Mouse (Mus musculus) forebrain, embryonic 10.5 days (tissue): Measurements from ENCODE around the gene Cib4. TPM values are rescaled to one million over a fixed set of nuclear protein-coding genes. Genes with fewer than 3 reads are reported as not detected.

Experiments
- DNase-seq: peaks from one replicate; pipeline ENCODE4 v3.0.0-alpha.2; 2017; ENCODE audit warnings: low spot score; ENCODE audit errors: extremely low spot score
- H3K27ac ChIP-seq: fragments of 300-500 bp; sonication (generic); 2 replicates; pipeline ENCODE4 v1.5.1; 2016; ENCODE audit warnings: mild to moderate bottlenecking
- H3K27me3 ChIP-seq: fragments of 300-500 bp; sonication (generic); 2 replicates; pipeline ENCODE4 v1.6.1; 2016; ENCODE audit warnings: mild to moderate bottlenecking; ENCODE audit not compliant: poor library complexity, severe bottlenecking
- H3K36me3 ChIP-seq: fragments of 300-500 bp; sonication (generic); replicated peaks from 2 replicates; pipeline ENCODE4 v1.6.1; 2016; ENCODE audit warnings: mild to moderate bottlenecking, moderate library complexity
- H3K4me1 ChIP-seq: fragments of 300-500 bp; sonication (generic); 2 replicates; pipeline ENCODE4 v1.6.1; 2016
- H3K4me3 ChIP-seq: fragments of 300-500 bp; sonication (generic); 2 replicates; pipeline ENCODE4 v1.5.1; 2016; ENCODE audit warnings: mild to moderate bottlenecking, moderate library complexity
- H3K9me3 ChIP-seq: fragments of 300-500 bp; sonication (generic); 2 replicates; pipeline ENCODE4 v1.6.1; 2016; ENCODE audit warnings: mild to moderate bottlenecking, moderate library complexity
- WGBS: fragments of 180-500 bp; shearing (Covaris S2); methylation state at CpG from one replicate; pipeline ENCODE4 v1.1.7; 2016; 5-methylcytosine and 5-hydroxymethylcytosine counted together
- polyA plus RNA-seq: library from polyadenylated mRNA; unstranded; fragments of >200 nt; fragmentation: Nextera tagmentation; extraction: Ambion mirVana; gene quantifications from 2 replicates; pipeline ENCODE4 v1.2.1, GENCODE M21; 2016

The Cib4 gene
- polyA plus RNA-seq, 1 experiment from 2014 or later: not detected

DNA sequence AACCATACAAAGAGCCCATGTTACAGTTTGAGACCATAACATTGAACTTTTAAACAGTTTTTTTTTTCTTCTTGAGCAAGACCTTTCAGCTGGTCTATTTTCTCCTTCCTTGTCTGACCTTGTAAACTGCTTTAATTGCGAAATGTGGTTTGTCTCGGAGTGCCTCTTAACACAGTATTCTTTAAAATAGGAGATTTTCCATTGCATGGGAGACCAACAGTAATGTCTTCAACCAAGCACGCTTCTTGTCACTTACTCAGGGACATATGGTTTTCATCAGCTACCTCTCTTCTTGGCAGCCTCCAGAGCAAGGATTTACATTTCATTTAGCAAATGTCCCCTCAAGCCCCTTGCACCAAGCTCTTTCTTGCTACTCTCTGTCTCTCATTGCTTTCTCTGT, 10.6 kb upstream of the Cib4 start:
- no peaks in the 10 kb centered on the region for H3K4me1 ChIP-seq
- no peaks in the 10 kb centered on the region for H3K27me3 ChIP-seq
- no peaks in the 10 kb centered on the region for H3K9me3 ChIP-seq
- H3K27ac ChIP-seq: no peak overlapping the region
- H3K4me3 ChIP-seq: no peak overlapping the region
- no peaks in the 10 kb centered on the region for H3K36me3 ChIP-seq
- 82% methylated on average over 3 of the region's 3 CpGs for WGBS
- no peak for DNase-seq

DNA sequence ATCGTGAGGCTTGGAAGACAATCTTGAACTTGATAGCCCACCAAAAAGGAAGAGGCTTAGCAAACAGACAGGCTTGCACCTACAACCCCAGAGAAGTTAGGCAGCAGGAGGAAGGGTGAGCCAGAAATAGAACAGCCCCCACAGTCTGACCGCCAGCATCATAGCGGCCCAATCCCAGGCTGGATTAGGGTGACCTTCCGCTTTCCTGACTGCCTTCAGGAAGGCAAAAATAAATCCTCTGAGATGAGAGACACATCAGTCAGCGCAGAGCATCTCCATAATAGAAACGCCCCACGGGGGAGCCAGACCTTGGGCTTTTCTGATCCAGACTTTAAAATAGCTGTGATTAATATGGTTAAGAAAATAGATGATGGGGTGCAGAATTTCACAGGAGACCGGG, 9.3 kb upstream of the Cib4 start:
- Histone ChIP-seq H3K4me3 (no peak overlapping the region), H3K27ac (no peak overlapping the region), H3K36me3 (no peaks in the 10 kb centered on the region), H3K4me1 (peaks cover 3% of the 10 kb centered on the region; the same call in 1 of the 2 replicates), H3K9me3 (no peaks in the 10 kb centered on the region), H3K27me3 (no peaks in the 10 kb centered on the region)
- 84% methylated on average over 8 of the region's 8 CpGs for WGBS
- DNase-seq: no peak

DNA sequence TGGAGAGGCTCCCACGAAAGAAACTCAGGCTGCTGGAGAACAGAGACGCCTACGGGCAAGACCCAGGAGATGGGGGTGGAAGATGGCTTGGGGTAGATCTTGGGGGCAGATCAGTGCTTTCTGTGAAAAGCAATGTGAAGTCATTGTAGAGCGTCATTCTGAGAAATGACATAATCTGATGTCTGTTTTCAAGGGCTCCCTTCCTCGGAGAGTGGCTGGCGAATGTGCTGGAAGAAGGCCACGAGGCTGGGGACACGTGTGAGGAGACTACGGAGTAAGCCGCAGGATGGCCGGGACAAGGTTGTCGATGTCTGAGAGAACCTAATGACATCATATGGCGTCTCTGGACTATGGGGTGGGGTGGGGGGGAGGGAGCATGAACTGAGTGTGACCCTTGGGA, 8.3 kb upstream of the Cib4 start:
- WGBS: 91% methylated on average over 13 of the region's 13 CpGs
- Histone ChIP-seq H3K27me3 (no peaks in the 10 kb centered on the region), H3K4me1 (peaks cover 3% of the 10 kb centered on the region; the same call in 1 of the 2 replicates), H3K9me3 (no peaks in the 10 kb centered on the region), H3K4me3 (no peak overlapping the region), H3K36me3 (no peaks in the 10 kb centered on the region), H3K27ac (no peak overlapping the region)
- no peak for DNase-seq

DNA sequence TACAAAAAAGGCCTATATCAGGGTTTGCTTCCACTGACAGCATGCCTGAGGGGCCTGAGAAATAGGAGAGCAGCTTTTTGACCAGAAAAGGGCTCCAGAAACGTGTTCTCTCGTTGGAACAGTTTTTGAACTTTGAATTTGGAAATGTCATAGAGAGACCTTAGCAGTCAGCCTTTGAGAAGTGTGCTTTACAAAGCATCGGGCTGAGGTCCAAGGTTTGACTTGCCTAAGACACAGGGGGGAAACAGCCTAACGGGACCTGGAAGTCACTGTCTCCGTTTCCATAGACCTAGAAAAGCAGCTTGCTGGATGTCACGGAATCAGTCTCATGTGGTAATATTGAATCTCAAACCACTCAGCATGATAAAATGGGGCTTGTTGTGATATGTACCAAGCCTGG, 6.4 kb upstream of the Cib4 start:
- Histone ChIP-seq H3K36me3 (no peaks in the 10 kb centered on the region), H3K27ac (no peak overlapping the region), H3K27me3 (no peaks in the 10 kb centered on the region), H3K9me3 (no peaks in the 10 kb centered on the region), H3K4me3 (no peak overlapping the region), H3K4me1 (peaks cover 5% of the 10 kb centered on the region; the same call in 1 of the 2 replicates)
- 92% methylated on average over 6 of the region's 6 CpGs for WGBS
- DNase-seq: no peak

DNA sequence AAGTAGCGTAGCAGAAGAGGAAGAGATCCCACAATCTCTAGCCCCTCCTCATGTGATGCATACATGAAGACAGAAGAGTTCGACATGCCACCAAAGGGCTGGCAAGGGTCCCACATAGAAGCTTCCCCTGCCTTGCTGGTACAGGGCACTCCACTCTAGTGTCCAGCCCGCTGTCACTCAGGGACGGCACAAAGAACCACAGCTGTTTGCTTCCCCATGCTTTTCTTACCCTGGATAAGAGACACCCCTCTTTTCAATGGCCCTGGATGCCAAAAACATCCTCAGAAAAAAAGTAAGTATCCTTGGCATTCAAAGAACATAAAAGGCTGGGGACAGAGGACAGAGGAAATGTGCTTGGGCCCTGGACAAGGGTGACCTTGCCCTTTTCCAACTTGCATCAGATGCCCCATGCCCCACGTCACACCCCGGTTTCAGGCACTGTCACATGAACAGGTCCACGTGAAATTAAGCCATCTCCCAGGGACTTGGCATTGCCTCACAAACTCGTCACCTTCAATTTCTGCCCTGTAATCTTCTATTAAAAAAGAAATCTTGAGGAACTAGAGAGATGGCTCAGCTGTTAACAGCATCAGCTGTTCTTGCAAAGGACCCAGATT, 5.5 kb upstream of the Cib4 start:
- H3K27me3 ChIP-seq: no peaks in the 10 kb centered on the region
- no peaks in the 10 kb centered on the region for H3K9me3 ChIP-seq
- H3K4me3 ChIP-seq: no peak overlapping the region
- peaks cover 5% of the 10 kb centered on the region; the same call in 1 of the 2 replicates for H3K4me1 ChIP-seq
- no peak for DNase-seq
- 86% methylated on average over 8 of the region's 8 CpGs for WGBS
- H3K27ac ChIP-seq: no peak overlapping the region
- no peaks in the 10 kb centered on the region for H3K36me3 ChIP-seq

DNA sequence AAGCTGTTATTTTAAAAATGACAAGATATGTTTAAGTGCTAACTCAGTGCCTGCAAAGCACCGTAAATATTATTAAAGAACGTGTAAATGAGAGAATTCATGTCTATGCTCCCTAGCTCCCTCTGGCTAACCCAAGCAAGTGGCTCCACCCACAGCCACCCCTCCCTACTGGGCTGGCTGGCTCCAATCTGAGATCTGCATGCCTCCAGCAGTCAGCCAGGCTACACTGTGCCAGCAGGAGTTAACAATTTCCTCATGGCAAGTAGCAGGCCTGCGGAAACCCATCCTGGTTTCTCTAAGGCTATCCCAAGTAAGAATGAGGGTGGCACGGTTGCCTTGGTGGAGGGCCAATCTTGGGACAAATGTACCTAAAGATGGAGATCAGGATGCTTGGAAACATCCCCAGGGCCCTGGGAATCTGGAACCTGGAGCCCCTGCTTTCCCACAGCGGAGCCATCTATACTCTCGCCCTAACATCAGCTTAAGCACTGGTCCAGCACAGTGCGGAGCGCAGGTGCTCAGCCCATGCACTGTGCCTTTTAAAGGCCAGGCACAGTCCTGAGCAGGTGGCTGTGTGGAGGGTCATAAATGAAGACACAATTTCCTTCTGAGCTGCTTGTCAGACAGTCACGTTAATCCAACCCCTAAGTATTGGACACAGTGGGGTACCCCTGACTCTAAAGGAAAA, 4.8 kb upstream of the Cib4 start:
- H3K27me3 ChIP-seq: no peaks in the 10 kb centered on the region
- WGBS: 66% methylated on average over 9 of the region's 9 CpGs
- no peaks in the 10 kb centered on the region for H3K9me3 ChIP-seq
- DNase-seq: no peak
- H3K36me3 ChIP-seq: no peaks in the 10 kb centered on the region
- no peak overlapping the region for H3K4me3 ChIP-seq
- H3K27ac ChIP-seq: no peak overlapping the region
- peaks cover 9% of the 10 kb centered on the region; the same call in 1 of the 2 replicates for H3K4me1 ChIP-seq

DNA sequence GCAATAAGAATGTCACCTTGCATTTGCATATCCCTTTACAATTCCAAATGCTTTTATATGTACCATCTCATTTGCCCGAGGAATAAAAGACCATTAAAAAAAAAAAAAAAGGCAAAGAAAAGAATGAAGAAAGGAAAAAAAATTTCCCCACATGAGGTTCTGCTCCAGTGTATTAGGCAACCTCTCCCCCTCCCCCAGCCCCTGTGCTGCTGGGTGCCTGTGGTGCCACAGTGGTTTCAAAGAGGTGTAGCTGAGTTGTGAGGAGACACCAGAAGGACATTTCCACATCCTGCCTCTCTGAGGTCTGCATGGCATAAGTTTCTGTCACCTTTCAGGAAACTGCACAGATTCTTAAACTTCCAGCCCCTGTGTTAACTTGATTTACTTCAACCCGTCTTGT, 3.0 kb upstream of the Cib4 start:
- Histone ChIP-seq H3K4me1 (peaks cover 9% of the 10 kb centered on the region; the same call in 1 of the 2 replicates), H3K9me3 (no peaks in the 10 kb centered on the region), H3K4me3 (no peak overlapping the region), H3K27me3 (no peaks in the 10 kb centered on the region), H3K27ac (no peak overlapping the region), H3K36me3 (no peaks in the 10 kb centered on the region)
- DNase-seq: no peak
- WGBS: 74% methylated on average over 2 of the region's 2 CpGs

DNA sequence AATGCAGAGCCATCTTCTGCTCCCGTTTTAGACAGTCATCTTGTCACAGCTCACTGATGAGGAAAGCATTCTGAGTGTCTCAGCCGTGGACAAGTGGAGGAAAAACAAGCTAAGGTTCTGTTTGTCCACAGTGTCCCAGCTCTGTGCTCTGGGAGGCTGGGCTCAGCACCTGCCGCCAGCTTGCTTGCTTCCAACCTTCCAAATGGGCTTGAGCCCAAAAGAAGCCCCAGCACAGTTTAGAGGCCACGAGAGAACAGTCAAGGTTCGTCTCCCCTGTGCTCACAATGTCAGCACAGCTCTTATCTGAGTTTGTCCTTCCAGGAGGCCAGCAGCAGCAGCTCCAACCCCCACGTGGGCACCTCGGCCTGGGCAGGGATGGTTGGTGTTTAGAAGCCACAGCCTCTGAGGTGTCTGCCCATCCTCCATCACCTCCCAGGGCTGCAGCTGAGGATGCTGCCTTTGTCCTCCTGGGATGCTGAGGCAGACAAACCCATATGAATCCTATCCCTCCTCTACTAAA, 9.5 kb downstream of the Cib4 start:
- WGBS: 76% methylated on average over 7 of the region's 7 CpGs
- Histone ChIP-seq H3K27me3 (no peaks in the 10 kb centered on the region; the same call in 1 of the 2 replicates), H3K9me3 (no peaks in the 10 kb centered on the region), H3K27ac (no peak overlapping the region), H3K4me3 (no peak overlapping the region), H3K36me3 (no peaks in the 10 kb centered on the region), H3K4me1 (no peaks in the 10 kb centered on the region)
- no peak for DNase-seq

DNA sequence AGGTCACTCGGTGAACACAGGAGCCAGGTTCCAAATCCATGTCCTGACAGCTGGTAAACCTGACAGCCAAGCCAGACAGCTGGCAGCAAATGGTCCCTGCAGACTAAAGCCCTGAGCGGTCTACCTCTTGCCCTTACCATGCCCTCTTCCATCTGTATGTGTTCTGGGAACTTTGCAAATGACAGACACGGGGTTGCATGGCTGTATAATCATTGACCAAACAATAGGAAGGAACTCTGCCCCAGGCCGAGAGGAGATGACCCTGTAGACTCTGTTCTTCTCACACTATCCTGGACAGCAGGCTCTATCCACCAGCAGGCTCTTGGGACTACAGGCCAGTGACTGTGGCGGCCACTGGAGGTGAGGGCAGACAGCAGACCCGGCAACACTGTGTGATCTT, 11.0 kb downstream of the Cib4 start:
- DNase-seq: no peak
- Histone ChIP-seq H3K4me1 (peaks cover 10% of the 10 kb centered on the region), H3K27ac (no peak overlapping the region), H3K36me3 (no peaks in the 10 kb centered on the region), H3K9me3 (no peaks in the 10 kb centered on the region), H3K4me3 (no peak overlapping the region), H3K27me3 (no peaks in the 10 kb centered on the region; the same call in 1 of the 2 replicates)
- WGBS: 86% methylated on average over 6 of the region's 6 CpGs

DNA sequence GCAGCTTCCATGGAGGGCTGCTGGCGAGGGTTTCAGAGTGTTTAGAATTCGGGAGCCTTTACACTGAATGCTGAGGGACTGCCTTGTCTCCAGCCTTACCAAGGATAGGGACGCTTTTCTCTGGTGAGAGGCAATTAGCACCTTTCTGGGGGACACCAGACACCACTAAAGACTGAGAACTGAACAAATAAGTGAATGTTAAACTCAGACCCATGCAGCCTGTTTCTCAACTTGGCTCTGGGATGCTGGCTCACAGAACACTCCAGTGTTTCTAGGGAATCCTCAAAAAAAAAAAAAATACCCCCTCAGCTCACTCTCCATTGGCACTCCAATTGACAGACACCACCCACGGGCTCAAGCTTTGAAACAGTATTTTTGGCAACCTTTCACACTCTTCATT, 16.7 kb downstream of the Cib4 start:
- WGBS: 47% methylated on average over 4 of the region's 4 CpGs
- peaks cover 32% of the 10 kb centered on the region for H3K4me1 ChIP-seq

DNA sequence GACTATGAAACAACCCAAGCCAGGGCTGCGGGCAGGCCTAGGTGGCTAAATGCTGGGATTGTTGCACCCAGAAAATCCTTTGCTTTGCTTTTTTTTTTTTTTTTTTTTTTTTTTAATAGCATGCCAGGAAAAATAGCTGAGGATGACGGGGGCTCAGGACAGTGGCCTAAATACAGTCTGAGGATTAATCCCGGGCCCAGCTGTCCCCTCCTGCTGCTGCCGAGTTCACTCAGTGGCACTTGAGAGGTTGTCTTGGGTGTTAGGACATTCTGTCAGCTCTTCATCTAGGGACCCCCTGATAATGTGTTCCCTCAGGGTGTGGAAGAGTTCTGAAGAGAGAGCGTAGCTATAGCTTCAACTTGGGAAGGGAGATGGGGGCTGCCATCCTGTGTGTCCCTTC, 18.5 kb downstream of the Cib4 start:
- peaks cover 39% of the 10 kb centered on the region for H3K27me3 ChIP-seq
- WGBS: 79% methylated on average over 5 of the region's 5 CpGs
- no peak for DNase-seq
- H3K27ac ChIP-seq: no peak overlapping the region
- H3K36me3 ChIP-seq: no peaks in the 10 kb centered on the region
- no peaks in the 10 kb centered on the region for H3K9me3 ChIP-seq
- peaks cover 44% of the 10 kb centered on the region for H3K4me1 ChIP-seq
- H3K4me3 ChIP-seq: no peak overlapping the region

More for the DNA sequence above, 16.7 kb downstream of the Cib4 start:
- no peak for DNase-seq
- Histone ChIP-seq H3K36me3 (no peaks in the 10 kb centered on the region), H3K9me3 (no peaks in the 10 kb centered on the region), H3K27me3 (peaks cover 39% of the 10 kb centered on the region), H3K27ac (no peak overlapping the region), H3K4me3 (no peak overlapping the region)

DNA sequence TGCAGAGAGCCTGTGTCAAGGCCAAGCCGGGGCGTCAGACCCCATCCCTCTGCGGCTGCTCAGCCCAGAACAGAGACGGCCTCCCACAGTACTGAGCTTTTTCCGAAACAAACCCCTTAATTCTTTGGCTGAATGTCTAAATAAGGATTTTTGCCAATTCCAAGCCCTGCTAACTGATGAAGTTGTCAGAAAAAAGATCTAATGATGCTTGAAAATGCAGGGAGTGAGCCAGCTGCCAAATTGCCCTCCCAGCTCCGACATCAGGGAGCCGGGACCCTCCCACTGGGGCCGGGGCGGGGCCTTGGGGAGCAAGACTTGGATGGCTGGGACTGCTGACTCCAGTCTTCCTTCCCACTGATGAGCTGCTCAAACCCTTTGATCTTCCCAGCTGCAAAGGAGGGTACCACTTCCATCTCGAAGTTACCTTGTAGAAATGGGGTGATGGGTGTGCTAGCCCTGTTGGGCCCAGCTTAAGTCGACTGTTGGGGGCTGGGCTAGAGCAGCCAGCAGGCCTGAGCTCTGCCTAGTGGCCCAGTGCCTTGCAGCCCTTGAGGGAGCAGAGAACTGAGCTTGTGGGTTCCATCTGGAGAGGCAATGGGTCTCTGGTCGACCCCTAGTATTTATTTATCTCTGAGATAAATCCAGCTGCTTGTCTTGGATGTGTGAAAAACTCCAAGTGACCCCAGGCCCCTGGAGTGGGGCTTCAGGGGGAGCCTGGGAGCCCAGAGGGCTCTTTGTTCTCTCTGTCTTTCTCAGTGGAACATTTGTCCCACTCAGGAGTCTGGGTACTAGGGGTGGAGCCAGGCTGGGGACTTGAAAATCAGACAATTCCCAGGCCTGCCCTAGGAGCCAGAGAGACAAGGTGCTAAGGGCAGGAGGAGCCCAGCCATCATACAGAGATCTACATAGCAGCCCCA, 19.5 kb downstream of the Cib4 start:
- no peak for DNase-seq
- 36% methylated on average over 12 of the region's 12 CpGs for WGBS

More for the DNA sequence above, 19.5 kb downstream of the Cib4 start:
- Histone ChIP-seq H3K36me3 (no peaks in the 10 kb centered on the region), H3K27ac (0 out of 2 replicates have a peak overlapping the region, but pooled peaks have one; percentile 44), H3K4me3 (no peak overlapping the region), H3K9me3 (no peaks in the 10 kb centered on the region), H3K27me3 (peaks cover 39% of the 10 kb centered on the region), H3K4me1 (peaks cover 45% of the 10 kb centered on the region)
